In the genomic region with DNA sequence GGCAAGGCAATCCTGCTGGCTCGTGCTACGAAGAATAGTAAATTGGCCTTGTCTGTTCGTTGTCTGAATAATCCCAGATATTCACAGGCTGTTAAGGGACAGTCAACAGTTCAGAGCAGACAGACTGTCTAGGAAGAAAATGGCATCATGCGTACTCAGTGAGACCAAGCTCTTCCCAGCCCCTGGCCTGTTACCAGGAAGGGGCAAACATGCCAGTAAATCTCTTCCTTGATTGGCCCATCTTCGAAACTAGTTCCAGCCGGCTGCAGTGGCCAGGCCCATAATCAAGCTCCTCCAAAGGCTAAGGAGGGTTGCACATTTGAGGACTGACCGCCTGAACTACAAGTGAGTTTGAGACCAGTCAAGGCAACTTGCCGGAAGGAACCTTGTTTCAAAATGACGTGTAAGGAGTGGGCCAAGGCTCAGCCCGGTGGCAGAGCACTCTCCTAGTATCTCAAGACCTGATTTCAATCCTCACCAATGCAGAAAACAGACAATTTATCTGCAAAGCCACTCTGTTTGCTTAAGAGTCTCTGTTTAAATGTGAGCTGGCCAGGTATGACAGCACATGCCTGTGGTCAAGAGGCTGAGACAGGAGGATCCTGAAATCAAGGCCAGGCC, we compare ENCODE assay signal across 19 mouse cellular contexts. TPM values are rescaled to one million over a fixed set of nuclear protein-coding genes. Genes with fewer than 3 reads are reported as not detected.
DNase-seq lines count a peak whose midpoint lies in the region; ATAC-seq and TF ChIP-seq lines count a peak whose summit lies in the region.
"Had no signal": no experiment of that assay in that cellular context is flagged by ENCODE, and none has a peak within 500 bp of the region (broad histone marks: within the 10 kb centered on the region; RNA-seq: fewer than 3 reads in every experiment).

No protein-coding gene starts in this region.

- no peaks in the 10 kb centered on the region for H3K9me3 ChIP-seq in forebrain, embryonic 15.5 days
- H3K9me3 ChIP-seq in forebrain, embryonic 13.5 days (replicated peaks), result no peaks in the 10 kb centered on the region
- H3K9me3 ChIP-seq: embryonic facial prominence, embryonic 12.5 days; forebrain, embryonic 12.5 days; heart, embryonic 10.5 days; hindbrain, embryonic 12.5 days had no signal

- no peak overlapping the region for H3K9ac ChIP-seq in forebrain, embryonic 15.5 days (replicated peaks)
- H3K9ac ChIP-seq in forebrain, embryonic 13.5 days, result no peak overlapping the region
- H3K9ac ChIP-seq: embryonic facial prominence, embryonic 12.5 days; forebrain, embryonic 12.5 days; hindbrain, embryonic 12.5 days had no signal

- peaks cover 30% of the 10 kb centered on the region for H3K4me1 ChIP-seq in forebrain, embryonic 15.5 days
- H3K4me1 ChIP-seq in forebrain, embryonic 13.5 days, result peaks cover 27% of the 10 kb centered on the region
- peaks cover 9% of the 10 kb centered on the region; the same call in 1 of the 2 replicates for H3K4me1 ChIP-seq in cortical plate, adult 2 months (ENCODE audit: control insufficient read depth, insufficient read depth, low read length)
- H3K4me1 ChIP-seq: embryonic facial prominence, embryonic 12.5 days had no signal

- H3K4me2 ChIP-seq in forebrain, embryonic 15.5 days (replicated peaks), result no peak overlapping the region
- H3K4me2 ChIP-seq in forebrain, embryonic 13.5 days, result no peak overlapping the region
- H3K4me2 ChIP-seq: embryonic facial prominence, embryonic 12.5 days; forebrain, embryonic 12.5 days; hindbrain, embryonic 12.5 days had no signal

- no peaks in the 10 kb centered on the region for H3K27me3 ChIP-seq in forebrain, embryonic 15.5 days
- no peaks in the 10 kb centered on the region for H3K27me3 ChIP-seq in forebrain, embryonic 13.5 days
- H3K27me3 ChIP-seq: embryonic facial prominence, embryonic 12.5 days; forebrain, embryonic 12.5 days; hindbrain, embryonic 12.5 days had no signal

- H3K36me3 ChIP-seq in forebrain, embryonic 15.5 days, result peaks cover 13% of the 10 kb centered on the region
- H3K36me3 ChIP-seq in forebrain, embryonic 13.5 days (ENCODE audit: poor library complexity, severe bottlenecking), result peaks cover 46% of the 10 kb centered on the region

- peak; percentile 8 for DNase-seq in cerebellum, adult 11-12 months
- DNase-seq in cerebellum, postnatal 4 days (ENCODE audit: low spot score in 2 of 2), result no peak
- DNase-seq in thymus, postnatal 25 days, result no peak
- DNase-seq: adrenal gland, postnatal 14 days; B cell, adult 2 months; cerebellum, adult 9-10 months; gastrocnemius, postnatal 10 days had no signal

- 77% methylated on average over 10 of the region's 10 CpGs for WGBS in forebrain, embryonic 15.5 days
- WGBS in forebrain, embryonic 13.5 days, result 85% methylated on average over 10 of the region's 10 CpGs

- no peak for ATAC-seq in forebrain, embryonic 15.5 days (replicated peaks)
- ATAC-seq in forebrain, embryonic 13.5 days, result no peak
- ATAC-seq in monocyte, adult 5-6 weeks (replicated peaks; ENCODE audit: insufficient number of reproducible peaks, low FRiP score, low TSS enrichment, poor library complexity, severe bottlenecking), result no peak
- ATAC-seq: CD4-positive, CD25-positive, alpha-beta regulatory T cell, adult 4 months; hindbrain, embryonic 16.5 days; inflammation-experienced regulatory T-cells, adult 6 months; intestine, postnatal 0 days had no signal

- no peak overlapping the region for H3K4me3 ChIP-seq in forebrain, embryonic 15.5 days
- no peak overlapping the region for H3K4me3 ChIP-seq in forebrain, embryonic 13.5 days
- no peak overlapping the region for H3K4me3 ChIP-seq in cortical plate, adult 2 months (ENCODE audit: insufficient read depth, low read length)
- H3K4me3 ChIP-seq: embryonic facial prominence, embryonic 12.5 days; forebrain, embryonic 12.5 days; heart, embryonic 10.5 days; hindbrain, embryonic 12.5 days had no signal

- peak overlapping the region; percentile 27; the same call in 1 of the 2 replicates for H3K27ac ChIP-seq in forebrain, embryonic 15.5 days (replicated peaks)
- H3K27ac ChIP-seq in forebrain, embryonic 13.5 days, result no peak overlapping the region
- H3K27ac ChIP-seq in cortical plate, adult 2 months (ENCODE audit: insufficient read depth, low read length), result 0 out of 2 replicates have a peak overlapping the region, but pooled peaks have one; percentile 54
- H3K27ac ChIP-seq: embryonic facial prominence, embryonic 12.5 days; heart, embryonic 10.5 days; hindbrain, embryonic 12.5 days had no signal

- TF ChIP-seq CTCF in cortical plate, adult 2 months (IDR thresholded peaks at IDR 0.05; ENCODE audit: extremely low read depth, insufficient read depth, low read length), result no peak

- no peak for TF ChIP-seq POLR2A in cortical plate, adult 2 months (IDR thresholded peaks at IDR 0.05; ENCODE audit: extremely low read depth, insufficient read depth, low read length)

RNA-seq across cellular contexts. Expression of a gene that starts 17.6 kb away (rescaled TPM):
- 4.2 and 4.5 TPM in 2 replicates for polyA plus RNA-seq in forebrain, embryonic 15.5 days (2015; fragmentation: Nextera tagmentation; extraction: Ambion mirVana)
- 4.8 and 4.9 TPM in 2 replicates for polyA plus RNA-seq in forebrain, embryonic 13.5 days (2015; fragmentation: Nextera tagmentation; extraction: Ambion mirVana)
- 28.0 and 29.4 TPM in 2 replicates for polyA plus RNA-seq in cortical plate, adult 2 months (2012; rRNA removed)
- 1.1 to 4.4 TPM (median 2.0 TPM) in 3 replicates for total RNA-seq in monocyte, adult 5-6 weeks (2017)

RNA-seq across cellular contexts. Expression of a gene that starts 37.5 kb away (rescaled TPM):
- 8.2 and 8.3 TPM in 2 replicates for polyA plus RNA-seq in forebrain, embryonic 15.5 days (2015; fragmentation: Nextera tagmentation; extraction: Ambion mirVana)
- 7.5 and 7.7 TPM in 2 replicates for polyA plus RNA-seq in forebrain, embryonic 13.5 days (2015; fragmentation: Nextera tagmentation; extraction: Ambion mirVana)
- 25.0 and 27.9 TPM in 2 replicates for polyA plus RNA-seq in cortical plate, adult 2 months (2012; rRNA removed)
- total RNA-seq in monocyte, adult 5-6 weeks (2017), result 33.3 to 37.2 TPM (median 36.9 TPM) in 3 replicates

RNA-seq across cellular contexts. Expression of a gene that starts 40.1 kb away (rescaled TPM):
- polyA plus RNA-seq in forebrain, embryonic 15.5 days (2015; fragmentation: Nextera tagmentation; extraction: Ambion mirVana), result 1.4 and 1.6 TPM in 2 replicates
- 2.9 and 3.0 TPM in 2 replicates for polyA plus RNA-seq in forebrain, embryonic 13.5 days (2015; fragmentation: Nextera tagmentation; extraction: Ambion mirVana)
- polyA plus RNA-seq in cortical plate, adult 2 months (2012; rRNA removed), result 3.6 and 3.9 TPM in 2 replicates
- 25.7 to 39.4 TPM (median 30.3 TPM) in 3 replicates for total RNA-seq in monocyte, adult 5-6 weeks (2017)
